Mouse (Mus musculus) forelimb bud, embryonic 11.5 days (tissue): Measurements from ENCODE around the gene Cnn3.
A peak's percentile ranks its signal among the peaks of the same experiment; 100 is the strongest.

ENCODE experiments used
- DNase-seq: peaks from one replicate; pipeline ENCODE4 v3.0.0-alpha.2; 2012; ENCODE audit warnings: low read depth, low spot score

The Cnn3 gene

GRCm38 (mm10) chr3:121490941-121491340 lies 64.6 kb downstream of the Cnn3 start:
- no peak for DNase-seq

- DNase-seq, result no peak
Measured at GRCm38 (mm10) chr3:121492026-121492425, 65.7 kb downstream of the Cnn3 start.

- no peak for DNase-seq
Measured at GRCm38 (mm10) chr3:121493997-121494421, 67.7 kb downstream of the Cnn3 start.

GRCm38 (mm10) chr3:121500225-121500624 lies 73.9 kb downstream of the Cnn3 start:
- DNase-seq, result peak; percentile 47

GRCm38 (mm10) chr3:121500734-121501133 lies 74.4 kb downstream of the Cnn3 start:
- DNase-seq, result no peak

GRCm38 (mm10) chr3:121504927-121505487 lies 78.7 kb downstream of the Cnn3 start:
- DNase-seq, result no peak

- DNase-seq, result no peak
Measured at GRCm38 (mm10) chr3:121506175-121506574, 79.9 kb downstream of the Cnn3 start.

GRCm38 (mm10) chr3:121506756-121507155 lies 80.5 kb downstream of the Cnn3 start:
- no peak for DNase-seq

GRCm38 (mm10) chr3:121507678-121508077 lies 81.4 kb downstream of the Cnn3 start:
- DNase-seq, result no peak
